Comparison of ENCODE assay signal across 12 mouse cellular contexts in genomic region chr7:109722618-109723017, GRCm38 (mm10). TPM values are rescaled to one million over a fixed set of nuclear protein-coding genes. Genes with fewer than 3 reads are reported as not detected.
A peak's percentile ranks its signal among the peaks of the same experiment; 100 is the strongest.
DNase-seq lines count a peak whose midpoint lies in the region; ATAC-seq and TF ChIP-seq lines count a peak whose summit lies in the region.
"Had no signal": no experiment of that assay in that cellular context is flagged by ENCODE, and none has a peak within 500 bp of the region (broad histone marks: within the 10 kb centered on the region; RNA-seq: fewer than 3 reads in every experiment).

No protein-coding gene starts in this region.

- peak; percentile 45 for DNase-seq in CD4-positive, CD25-positive, alpha-beta regulatory T cell, adult 2 months (ENCODE audit: low read depth, low spot score)
- DNase-seq in left cerebral cortex, adult 2 months (ENCODE audit: extremely low spot score in 1 of 2, low spot score in 2 of 2), result no peak
- DNase-seq in left cerebral cortex, adult 8-10 months (ENCODE audit: low spot score in 2 of 2), result no peak
- DNase-seq in 3T3-L1 (ENCODE audit: low read depth, low spot score), result peak; percentile 47
- peak; percentile 20 for DNase-seq in c-Kit-negative CD71-positive TER-119-positive erythroid progenitor cells, embryonic 14.5 days (ENCODE audit: low read depth, low spot score)
- no peak for DNase-seq in adrenal gland, adult 2 months
- DNase-seq in left cerebral cortex, postnatal 36 days (ENCODE audit: low spot score in 2 of 2), result no peak

- intact Hi-C loops in left cerebral cortex, adult 2 months (cut with DNase I), result no loop called here
- intact Hi-C loops in left cerebral cortex, postnatal 36 days (cut with DNase I), result no loop called here

- ATAC-seq in CD4-positive, CD25-positive, alpha-beta regulatory T cell, adult 4 months, result no peak

- H3K4me3 ChIP-seq in left cerebral cortex, adult 2 months, result no peak overlapping the region
- H3K4me3 ChIP-seq: erythroblast, embryonic 14.5 days; hindbrain, embryonic 13.5 days; lung, embryonic 15.5 days had no signal

- no peak overlapping the region for H3K27ac ChIP-seq in left cerebral cortex, adult 2 months
- H3K27ac ChIP-seq: hindbrain, embryonic 13.5 days; lung, embryonic 15.5 days had no signal

- TF ChIP-seq CTCF in left cerebral cortex, adult 2 months (IDR thresholded peaks at IDR 0.05), result peak; percentile 16

RNA-seq across cellular contexts. Expression of gene BC051019, which starts 1.0 kb away (rescaled TPM):
- under 1 TPM in 1 of 2 experiments, not detected in 1; 0.38 TPM for polyA plus RNA-seq in CD4-positive, CD25-positive, alpha-beta regulatory T cell, adult 4 months (2017; shearing (Covaris generic))
- not detected for total RNA-seq in left cerebral cortex, adult 2 months (2021)
- not detected for total RNA-seq in left cerebral cortex, adult 8-10 months (2022)
- not detected for total RNA-seq in adrenal gland, adult 2 months (2021)
- not detected in 2 replicates for polyA plus RNA-seq in adrenal gland, adult 2 months (2012; rRNA removed)
- total RNA-seq in left cerebral cortex, postnatal 36 days (2021), result not detected
- polyA plus RNA-seq: erythroblast, embryonic 14.5 days; heart, embryonic 11.5 days had no signal

RNA-seq across cellular contexts. Expression of gene Ascl3, which starts 8.9 kb away (rescaled TPM):
- not detected for polyA plus RNA-seq in CD4-positive, CD25-positive, alpha-beta regulatory T cell, adult 4 months (2017; shearing (Covaris generic))
- total RNA-seq in left cerebral cortex, adult 2 months (2021), result not detected
- total RNA-seq in left cerebral cortex, adult 8-10 months (2022), result not detected
- not detected for total RNA-seq in adrenal gland, adult 2 months (2021)
- 0.63 and 1.4 TPM in 2 replicates for polyA plus RNA-seq in adrenal gland, adult 2 months (2012; rRNA removed)
- total RNA-seq in left cerebral cortex, postnatal 36 days (2021), result not detected
- polyA plus RNA-seq: heart, embryonic 11.5 days had no signal

RNA-seq across cellular contexts. Expression of gene Akip1, which starts 19.1 kb away (rescaled TPM):
- polyA plus RNA-seq in CD4-positive, CD25-positive, alpha-beta regulatory T cell, adult 4 months (2017; shearing (Covaris generic)), result 10 to 100 TPM; 28.6 to 32.8 TPM
- total RNA-seq in left cerebral cortex, adult 2 months (2021), result 1 to 10 TPM; 4.9 to 5.9 TPM
- 1 to 10 TPM; 5.1 to 7.6 (median 6.3) TPM for total RNA-seq in left cerebral cortex, adult 8-10 months (2022)
- total RNA-seq in adrenal gland, adult 2 months (2021), result 10 to 100 TPM; 22.1 to 26.9 TPM
- polyA plus RNA-seq in adrenal gland, adult 2 months (2012; rRNA removed), result 5.5 and 6.0 TPM in 2 replicates
- total RNA-seq in left cerebral cortex, postnatal 36 days (2021), result 1 to 10 TPM; 5.2 to 5.7 TPM

RNA-seq across cellular contexts. Expression of gene St5, which starts 19.2 kb away (rescaled TPM):
- 1 to 10 TPM; 1.8 to 3.9 TPM for polyA plus RNA-seq in CD4-positive, CD25-positive, alpha-beta regulatory T cell, adult 4 months (2017; shearing (Covaris generic))
- total RNA-seq in left cerebral cortex, adult 2 months (2021), result 10 to 100 TPM; 14.8 to 18.9 TPM
- 10 to 100 TPM; 14.4 to 18.3 (median 15.7) TPM for total RNA-seq in left cerebral cortex, adult 8-10 months (2022)
- 10 to 100 TPM; 34.7 to 51.5 TPM for total RNA-seq in adrenal gland, adult 2 months (2021)
- 18.9 and 19.2 TPM in 2 replicates for polyA plus RNA-seq in adrenal gland, adult 2 months (2012; rRNA removed)
- total RNA-seq in left cerebral cortex, postnatal 36 days (2021), result 10 to 100 TPM; 12.8 to 23.4 TPM

RNA-seq across cellular contexts. Expression of gene Tmem9b, which starts 30.1 kb away (rescaled TPM):
- 100 to 1,000 TPM in 1 of 2 experiments, 10 to 100 TPM in 1; 83.6 to 102 TPM for polyA plus RNA-seq in CD4-positive, CD25-positive, alpha-beta regulatory T cell, adult 4 months (2017; shearing (Covaris generic))
- 10 to 100 TPM; 85.0 to 88.7 TPM for total RNA-seq in left cerebral cortex, adult 2 months (2021)
- 10 to 100 TPM; 91.8 to 93.5 (median 92.3) TPM for total RNA-seq in left cerebral cortex, adult 8-10 months (2022)
- total RNA-seq in adrenal gland, adult 2 months (2021), result 10 to 100 TPM; 41.5 to 51.5 TPM
- 17.5 and 17.6 TPM in 2 replicates for polyA plus RNA-seq in adrenal gland, adult 2 months (2012; rRNA removed)
- 10 to 100 TPM; 87.6 to 95.3 TPM for total RNA-seq in left cerebral cortex, postnatal 36 days (2021)

Comparison
In these comparisons a context has a peak if more than half of its experiments do, and no peak if none do; other contexts are left out.
1. DNase-seq: peak in CD4-positive, CD25-positive, alpha-beta regulatory T cell, adult 2 months (single experiment), 3T3-L1 (single experiment) and c-Kit-negative CD71-positive TER-119-positive erythroid progenitor cells, embryonic 14.5 days (single experiment); none in left cerebral cortex, adult 2 months (0 of 2), left cerebral cortex, adult 8-10 months (0 of 2), adrenal gland, adult 2 months (single experiment) and left cerebral cortex, postnatal 36 days (0 of 2).